Comparison of ENCODE assay signal across 9 mouse cellular contexts in genomic region chr5:4023186-4023585, GRCm38 (mm10).
DNase-seq lines count a peak whose midpoint lies in the region; ATAC-seq and TF ChIP-seq lines count a peak whose summit lies in the region.
"Had no signal": no experiment of that assay in that cellular context is flagged by ENCODE, and none has a peak within 500 bp of the region (broad histone marks: within the 10 kb centered on the region; RNA-seq: fewer than 3 reads in every experiment).

No protein-coding gene starts in this region.

- no peaks in the 10 kb centered on the region for H3K27me3 ChIP-seq in embryonic facial prominence, embryonic 11.5 days (ENCODE audit: control insufficient read depth, insufficient read depth, low read length)
- H3K27me3 ChIP-seq in embryonic facial prominence, embryonic 10.5 days (replicated peaks; ENCODE audit: low read depth, poor library complexity, severe bottlenecking), result no peaks in the 10 kb centered on the region
- no peaks in the 10 kb centered on the region for H3K27me3 ChIP-seq in lung, embryonic 16.5 days (ENCODE audit: control insufficient read depth, insufficient read depth, low read depth, low read length)
- no peaks in the 10 kb centered on the region for H3K27me3 ChIP-seq in intestine, postnatal 0 days (replicated peaks; ENCODE audit: control insufficient read depth, insufficient read depth, low read length)
- no peaks in the 10 kb centered on the region for H3K27me3 ChIP-seq in stomach, embryonic 16.5 days (ENCODE audit: control insufficient read depth, insufficient read depth, low read length)

- H3K9me3 ChIP-seq in embryonic facial prominence, embryonic 11.5 days (replicated peaks; ENCODE audit: control insufficient read depth, low read length), result no peaks in the 10 kb centered on the region
- no peaks in the 10 kb centered on the region for H3K9me3 ChIP-seq in embryonic facial prominence, embryonic 10.5 days
- no peaks in the 10 kb centered on the region for H3K9me3 ChIP-seq in lung, embryonic 16.5 days (ENCODE audit: control insufficient read depth, low read length)
- no peaks in the 10 kb centered on the region for H3K9me3 ChIP-seq in intestine, postnatal 0 days (ENCODE audit: control insufficient read depth)
- H3K9me3 ChIP-seq in stomach, embryonic 16.5 days (replicated peaks; ENCODE audit: control insufficient read depth, low read length), result no peaks in the 10 kb centered on the region

- no peak for ATAC-seq in embryonic facial prominence, embryonic 11.5 days (replicated peaks; ENCODE audit: insufficient number of reproducible peaks, low FRiP score, low TSS enrichment, low read depth)
- 0 out of 2 replicates have a peak, but pooled peaks have one; percentile 33 for ATAC-seq in lung, embryonic 16.5 days (ENCODE audit: low read depth)
- peak; percentile 48 for ATAC-seq in intestine, postnatal 0 days
- ATAC-seq in stomach, embryonic 16.5 days (ENCODE audit: insufficient read depth, low FRiP score), result peak; percentile 60; the same call in 1 of the 2 replicates
- ATAC-seq: CD4-positive, CD25-positive, alpha-beta regulatory T cell, adult 4 months had no signal

- H3K4me2 ChIP-seq in embryonic facial prominence, embryonic 11.5 days (ENCODE audit: low read depth, low read length), result no peak overlapping the region
- H3K4me2 ChIP-seq in lung, embryonic 16.5 days (ENCODE audit: low read depth, low read length), result no peak overlapping the region
- H3K4me2 ChIP-seq in intestine, postnatal 0 days (replicated peaks; ENCODE audit: low read depth), result peak overlapping the region; percentile 59
- H3K4me2 ChIP-seq in stomach, embryonic 16.5 days (ENCODE audit: low read depth, low read length), result peak overlapping the region; percentile 25; the same call in 1 of the 2 replicates

- no peak for TF ChIP-seq CTCF in intestine, postnatal 0 days (IDR thresholded peaks at IDR 0.05; ENCODE audit: low read depth)

- peak; percentile 3 for DNase-seq in embryonic facial prominence, embryonic 11.5 days (ENCODE audit: low spot score)
- DNase-seq in embryonic facial prominence, embryonic 10.5 days (ENCODE audit: low spot score), result no peak
- no peak for DNase-seq in lung, postnatal 25 days (ENCODE audit: low spot score)
- no peak for DNase-seq in spleen, adult 12 weeks (ENCODE audit: low spot score)
- no peak for DNase-seq in Muller cell, postnatal 12 days (ENCODE audit: inconsistent ontology term)

- H3K27ac ChIP-seq in embryonic facial prominence, embryonic 11.5 days (replicated peaks; ENCODE audit: low read depth, low read length), result no peak overlapping the region
- no peak overlapping the region for H3K27ac ChIP-seq in embryonic facial prominence, embryonic 10.5 days (replicated peaks)
- H3K27ac ChIP-seq in lung, embryonic 16.5 days (ENCODE audit: low read length), result no peak overlapping the region
- peak overlapping the region; percentile 87 for H3K27ac ChIP-seq in intestine, postnatal 0 days (ENCODE audit: low read depth, low read length)
- peak overlapping the region; percentile 66; the same call in 1 of the 2 replicates for H3K27ac ChIP-seq in stomach, embryonic 16.5 days (ENCODE audit: low read length)

- no peak overlapping the region for H3K4me3 ChIP-seq in embryonic facial prominence, embryonic 11.5 days (ENCODE audit: low read depth, low read length)
- H3K4me3 ChIP-seq in embryonic facial prominence, embryonic 10.5 days, result no peak overlapping the region
- no peak overlapping the region for H3K4me3 ChIP-seq in lung, embryonic 16.5 days (ENCODE audit: low read length)
- H3K4me3 ChIP-seq in intestine, postnatal 0 days (ENCODE audit: low read depth, low read length), result peak overlapping the region; percentile 11; the same call in 1 of the 2 replicates
- no peak overlapping the region for H3K4me3 ChIP-seq in stomach, embryonic 16.5 days (replicated peaks; ENCODE audit: low read length)

- WGBS in embryonic facial prominence, embryonic 11.5 days, result 81% methylated on average over 13 of the region's 13 CpGs
- 85% methylated on average over 13 of the region's 13 CpGs for WGBS in embryonic facial prominence, embryonic 10.5 days
- WGBS in lung, embryonic 16.5 days, result 50% methylated on average over 13 of the region's 13 CpGs
- 35% methylated on average over 13 of the region's 13 CpGs for WGBS in intestine, postnatal 0 days
- WGBS in stomach, embryonic 16.5 days, result 60% methylated on average over 13 of the region's 13 CpGs

- H3K36me3 ChIP-seq in embryonic facial prominence, embryonic 11.5 days (replicated peaks; ENCODE audit: control insufficient read depth, insufficient read depth, low read depth, low read length), result peaks cover 2% of the 10 kb centered on the region
- H3K36me3 ChIP-seq in embryonic facial prominence, embryonic 10.5 days (replicated peaks), result peaks cover 27% of the 10 kb centered on the region
- peaks cover 2% of the 10 kb centered on the region for H3K36me3 ChIP-seq in lung, embryonic 16.5 days (ENCODE audit: control insufficient read depth, insufficient read depth, low read length)
- H3K36me3 ChIP-seq in intestine, postnatal 0 days (ENCODE audit: control insufficient read depth, insufficient read depth), result peaks cover under 1% of the 10 kb centered on the region; the same call in 1 of the 2 replicates
- H3K36me3 ChIP-seq in stomach, embryonic 16.5 days (ENCODE audit: control insufficient read depth, insufficient read depth, low read length), result 0 out of 2 replicates have a peak, but pooled peaks cover 3% of the 10 kb centered on the region

- no peak overlapping the region for H3K9ac ChIP-seq in embryonic facial prominence, embryonic 11.5 days (replicated peaks; ENCODE audit: low read length)
- no peak overlapping the region for H3K9ac ChIP-seq in lung, embryonic 16.5 days (ENCODE audit: low read length)
- H3K9ac ChIP-seq in intestine, postnatal 0 days (ENCODE audit: low read depth, low read length), result 0 out of 2 replicates have a peak overlapping the region, but pooled peaks have one; percentile 23
- H3K9ac ChIP-seq in stomach, embryonic 16.5 days (ENCODE audit: low read length), result no peak overlapping the region

- H3K4me1 ChIP-seq in embryonic facial prominence, embryonic 11.5 days (ENCODE audit: control insufficient read depth, insufficient read depth, low read length), result no peaks in the 10 kb centered on the region
- peaks cover 5% of the 10 kb centered on the region for H3K4me1 ChIP-seq in embryonic facial prominence, embryonic 10.5 days
- H3K4me1 ChIP-seq in lung, embryonic 16.5 days (replicated peaks; ENCODE audit: control insufficient read depth, insufficient read depth, low read length), result peaks cover 5% of the 10 kb centered on the region; the same call in 1 of the 2 replicates
- peaks cover 14% of the 10 kb centered on the region; the same call in 1 of the 2 replicates for H3K4me1 ChIP-seq in intestine, postnatal 0 days (replicated peaks; ENCODE audit: control insufficient read depth, insufficient read depth, low read length)
- peaks cover 7% of the 10 kb centered on the region; the same call in 1 of the 2 replicates for H3K4me1 ChIP-seq in stomach, embryonic 16.5 days (ENCODE audit: control insufficient read depth, insufficient read depth, low read length)

Comparison
In these comparisons a context has a peak if more than half of its experiments do, and no peak if none do; other contexts are left out.
1. H3K27ac ChIP-seq: peak in intestine, postnatal 0 days (single experiment) and stomach, embryonic 16.5 days (single experiment); none in embryonic facial prominence, embryonic 11.5 days (single experiment), embryonic facial prominence, embryonic 10.5 days (single experiment) and lung, embryonic 16.5 days (single experiment).
2. H3K4me2 ChIP-seq: peak in intestine, postnatal 0 days (single experiment) and stomach, embryonic 16.5 days (single experiment); none in embryonic facial prominence, embryonic 11.5 days (single experiment) and lung, embryonic 16.5 days (single experiment).